Mouse (Mus musculus) frontal cortex, postnatal 25 days (tissue): ENCODE data around the gene Rad51ap1.

Experiments
- DNase-seq, 2 experiments: peaks; one replicate each; pipeline ENCODE4 v3.0.0; 2022; ENCODE audit warnings: low spot score in 2 of 2

The Rad51ap1 gene

DNA sequence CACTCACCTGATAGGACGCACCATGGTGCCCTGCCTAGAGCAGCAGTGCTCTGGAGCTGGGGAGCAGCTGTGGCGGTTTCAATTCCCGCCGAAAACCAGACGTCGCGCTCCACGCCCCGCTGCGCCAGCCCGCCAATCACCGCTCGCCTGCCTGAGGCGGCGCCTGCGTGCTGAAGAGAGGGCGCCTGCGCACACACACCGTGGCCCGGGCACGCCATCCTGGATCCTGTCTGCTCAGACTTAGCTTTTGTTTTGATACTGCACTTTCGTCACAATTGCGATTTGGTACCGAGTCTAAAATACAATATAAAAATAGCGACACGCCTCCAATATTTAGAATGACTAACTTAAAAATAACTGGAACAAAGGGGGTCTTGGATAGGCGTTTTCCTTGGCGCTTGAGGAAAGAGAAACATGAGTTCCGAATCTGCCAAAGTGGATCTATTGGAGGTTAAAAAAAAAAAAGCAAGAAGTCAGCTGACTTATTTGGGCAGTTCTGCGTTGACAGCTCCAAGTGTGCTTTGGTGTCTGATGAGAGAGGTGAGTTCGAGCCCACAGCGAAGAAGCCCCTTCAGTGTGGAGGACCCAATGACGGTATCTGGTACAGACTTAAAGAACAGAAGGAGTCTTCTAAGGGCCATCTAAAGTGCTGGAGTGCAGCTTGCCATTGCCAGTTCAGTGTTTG, at the start of gene Rad51ap1, which contains the start of gene D6Wsu163e:
Gene Rad51ap1, minus strand, starts transcription at position 101 of the 685 bp plus-strand sequence.
Gene D6Wsu163e, plus strand, starts transcription at position 476 of the 685 bp plus-strand sequence.
- DNase-seq, result peak; percentile 83 to 94

DNA sequence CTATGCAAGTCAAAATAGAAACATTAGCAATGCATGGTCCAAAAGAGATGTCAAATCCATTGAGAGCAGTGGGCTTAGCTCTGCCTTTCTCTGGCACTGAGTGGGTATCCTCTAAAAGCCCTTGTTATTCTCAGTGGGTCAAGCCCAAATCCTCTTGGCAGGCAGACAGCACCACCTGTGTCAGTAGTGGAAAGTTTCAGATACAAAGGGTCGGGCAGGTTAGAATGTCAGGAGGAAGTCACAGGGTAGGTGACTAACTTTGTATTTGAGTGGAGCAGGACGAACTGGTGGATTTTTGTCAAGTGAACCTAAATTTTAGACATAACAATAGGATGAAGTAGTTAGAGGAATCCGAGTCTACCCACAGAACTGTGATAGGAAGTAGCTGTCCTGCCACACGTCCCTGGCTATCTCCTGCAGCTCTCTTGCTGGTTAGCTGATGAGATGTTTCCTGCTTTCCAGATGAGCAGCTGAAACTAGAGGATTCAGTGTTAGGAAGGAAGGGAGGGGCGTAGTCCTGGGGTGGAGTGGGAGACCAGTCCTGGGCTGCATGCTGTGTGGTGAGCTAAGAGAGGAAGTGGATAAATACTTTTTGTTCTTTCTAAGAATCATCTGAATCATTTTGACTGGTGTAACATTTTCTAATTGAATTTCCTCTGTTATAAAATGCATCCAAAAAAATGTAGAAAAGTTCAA, 42.3 kb upstream of the Rad51ap1 start:
- DNase-seq, result no peak

DNA sequence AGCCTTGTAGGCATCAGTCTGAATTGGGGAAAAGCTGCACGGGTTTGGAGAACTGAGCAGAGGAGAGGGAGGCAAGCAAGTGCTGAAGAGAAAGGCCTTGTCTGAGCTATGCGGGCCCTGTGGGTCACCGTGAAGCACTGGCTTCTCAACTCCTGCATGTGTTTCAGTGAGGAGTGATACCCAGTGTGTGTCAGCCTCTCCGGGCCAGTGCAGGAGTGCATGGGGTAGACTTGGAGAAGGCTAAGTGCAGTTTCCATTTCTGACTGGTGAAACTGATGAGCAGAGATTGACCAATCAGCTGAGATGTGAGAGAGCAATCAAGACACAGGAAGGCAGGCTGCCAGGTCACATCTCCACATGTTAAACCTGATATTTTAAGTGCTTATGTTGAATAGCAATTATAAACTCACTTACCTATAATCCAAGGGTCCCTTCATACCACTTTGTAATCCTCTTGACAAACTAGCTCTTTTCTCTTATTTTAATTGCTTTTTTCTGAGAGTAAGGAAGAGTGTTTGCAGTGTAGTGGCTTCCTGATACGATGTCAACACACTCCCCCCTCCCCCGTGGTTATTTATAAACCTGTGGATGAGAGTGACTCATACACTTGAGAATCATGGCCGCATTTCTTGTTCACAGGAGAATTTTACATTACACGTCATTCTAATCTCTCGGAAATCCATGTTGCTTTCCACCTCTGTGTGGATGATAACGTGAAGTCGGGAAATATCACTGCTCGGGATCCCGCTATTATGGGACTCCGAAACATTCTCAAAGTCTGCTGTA, 27.0 kb upstream of the Rad51ap1 start:
- DNase-seq, result no peak

DNA sequence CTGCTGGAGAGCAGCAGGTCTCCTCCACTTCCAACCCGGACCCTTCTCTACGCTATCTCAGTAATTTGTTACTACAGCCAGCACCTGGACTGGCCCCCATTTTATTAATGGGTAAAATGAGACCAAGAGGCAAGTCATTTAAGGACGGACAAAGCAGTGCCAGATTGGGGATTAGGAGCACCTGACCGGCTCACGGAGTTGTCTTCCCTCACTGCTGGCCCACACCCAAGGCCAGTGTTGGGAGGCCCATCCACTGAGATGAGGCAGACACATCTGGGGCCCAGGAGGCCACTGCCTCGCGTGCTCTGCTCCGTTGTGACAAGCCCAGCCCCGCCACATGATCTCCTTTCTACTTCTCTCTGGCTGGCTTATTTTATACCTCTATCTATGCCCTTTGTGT, 24.0 kb upstream of the Rad51ap1 start:
- DNase-seq, result no peak

DNA sequence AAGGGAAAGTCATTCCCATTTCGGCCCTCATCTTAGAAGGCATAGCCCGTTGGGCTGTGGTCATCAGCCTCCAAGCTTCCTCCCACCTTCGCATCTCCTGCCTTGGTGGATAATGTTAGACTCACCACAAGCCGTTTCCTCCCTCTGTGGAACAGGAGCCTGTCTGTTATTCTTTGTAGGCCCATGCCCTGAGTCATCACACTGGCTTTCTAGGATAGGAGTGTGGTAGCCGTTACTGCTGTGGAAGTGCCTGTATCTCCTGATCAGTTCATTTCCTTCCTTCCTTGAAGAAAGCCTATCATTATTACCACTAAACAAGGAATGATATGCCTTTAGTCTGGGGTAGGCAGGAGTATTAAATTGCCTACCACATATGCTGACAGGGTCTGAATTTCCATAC, 23.3 kb upstream of the Rad51ap1 start:
- DNase-seq, result no peak

DNA sequence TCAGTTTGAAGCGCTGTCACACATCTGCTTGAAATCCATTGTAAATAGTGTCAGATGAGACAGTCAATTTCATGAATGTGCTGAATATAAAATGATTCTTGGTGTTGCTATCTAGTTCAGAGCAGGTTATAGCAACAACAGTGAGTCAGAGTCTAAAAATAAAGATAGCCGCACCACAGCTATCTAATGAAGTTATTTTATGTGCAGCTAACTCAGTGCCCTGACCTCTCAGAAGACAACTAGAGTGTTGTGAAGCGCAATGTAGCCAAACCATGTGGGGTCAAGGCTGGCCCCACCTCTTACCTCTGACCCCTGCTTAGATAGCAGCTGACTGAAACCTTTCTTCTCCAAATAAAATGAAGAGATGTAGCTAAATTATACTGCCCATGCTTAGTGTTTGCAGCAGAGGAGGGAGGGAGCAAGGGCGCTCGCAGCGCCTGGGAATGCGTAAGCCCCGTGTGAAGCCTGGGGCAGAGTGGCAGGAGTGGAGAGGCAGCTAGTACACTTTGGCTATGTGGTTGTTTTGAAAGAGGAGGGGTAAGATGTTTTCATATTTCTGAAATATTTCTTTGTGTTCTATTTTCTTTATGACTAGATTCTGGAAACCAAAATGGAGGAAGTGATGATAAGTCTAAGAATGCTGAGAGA, 22.1 kb upstream of the Rad51ap1 start:
- no peak for DNase-seq

DNA sequence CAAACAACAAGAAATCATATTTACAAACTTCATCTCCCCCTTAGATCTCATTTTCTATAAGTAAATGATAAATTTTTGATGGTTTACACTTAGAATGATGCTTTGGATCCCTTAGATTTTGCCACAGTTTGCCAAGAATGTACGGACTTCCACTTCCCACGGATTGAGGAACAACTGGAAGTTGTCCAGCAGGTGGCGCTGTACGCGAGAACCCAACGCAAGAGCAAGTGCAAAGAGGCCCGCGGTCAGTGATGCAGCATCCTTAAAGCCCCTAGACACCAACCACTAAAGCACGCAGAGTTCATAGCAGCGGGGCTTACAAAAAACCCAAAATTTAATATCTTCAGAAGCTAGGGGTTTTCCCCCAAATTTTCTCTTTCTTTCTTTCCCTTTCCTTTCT, 16.3 kb upstream of the Rad51ap1 start:
- DNase-seq, result peak; percentile 61 to 70

DNA sequence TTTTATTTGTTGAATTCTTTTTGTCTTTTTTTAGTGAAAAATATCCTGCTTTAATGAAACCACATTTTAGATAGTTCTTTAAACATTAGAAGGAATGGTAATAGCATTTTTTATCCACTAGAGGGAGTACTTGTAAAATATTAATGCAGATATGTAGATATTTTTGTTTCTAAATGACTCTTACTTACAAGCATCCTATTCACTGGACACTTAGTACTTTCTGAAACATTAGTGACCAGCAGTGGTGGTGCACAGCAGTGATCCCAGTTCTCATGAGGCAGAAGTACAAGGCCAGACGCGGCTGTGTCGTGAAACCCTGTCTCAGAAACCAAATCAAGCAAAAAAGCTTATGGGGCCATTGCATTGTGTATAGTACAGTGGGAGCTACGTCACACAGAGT, 8.9 kb upstream of the Rad51ap1 start:
- DNase-seq, result no peak

DNA sequence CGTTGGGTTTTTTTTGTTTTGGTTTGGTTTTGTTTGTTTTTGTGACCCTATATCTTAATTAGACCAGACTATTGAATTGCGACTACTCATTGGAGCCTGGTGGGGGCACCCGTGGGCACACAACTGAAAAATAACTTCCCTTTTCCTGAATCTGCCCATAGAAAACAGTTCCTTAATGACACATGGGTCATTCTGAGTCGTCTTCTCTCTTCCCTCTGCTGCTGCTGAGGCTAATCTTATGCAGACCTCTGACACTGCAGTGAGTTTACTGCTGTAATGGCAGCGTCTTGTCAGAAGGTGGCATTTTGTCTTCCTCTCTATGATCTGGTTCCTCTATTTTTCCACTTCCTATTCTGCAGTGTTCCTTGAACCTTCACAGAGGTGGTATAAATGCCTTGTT, 1.1 kb upstream of the Rad51ap1 start:
- no peak for DNase-seq

DNA sequence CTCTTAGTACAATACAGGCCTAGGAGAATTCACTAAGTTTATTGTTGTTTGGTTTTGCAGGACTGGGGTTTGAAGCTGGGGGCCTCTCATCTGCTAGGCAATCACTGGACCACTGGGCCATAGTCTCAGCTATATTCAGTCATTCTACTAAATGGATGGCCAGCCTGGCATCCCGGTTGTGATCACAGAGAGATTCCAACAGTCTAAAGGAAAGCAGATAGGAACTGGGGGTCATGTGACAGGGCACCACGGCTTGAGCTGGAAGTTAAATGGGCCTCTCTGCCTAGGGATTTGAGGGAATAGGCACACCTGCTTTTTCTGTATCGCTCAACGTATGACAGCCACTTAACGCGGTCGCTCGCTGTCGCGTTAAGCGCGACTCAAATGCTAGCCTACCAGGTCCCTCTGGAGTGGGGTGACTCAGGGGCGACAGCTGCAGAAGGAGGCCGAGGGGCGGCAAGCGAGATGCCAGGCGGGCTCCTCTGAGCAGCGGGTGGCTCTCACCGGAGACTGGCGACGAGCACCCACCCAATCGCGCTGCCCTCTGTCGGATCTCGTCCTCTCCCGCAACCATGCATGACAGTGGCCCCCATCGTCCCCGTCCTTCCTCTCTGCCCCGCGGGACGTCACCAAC, 417 bp downstream of the Rad51ap1 start:
- DNase-seq, result no peak

DNA sequence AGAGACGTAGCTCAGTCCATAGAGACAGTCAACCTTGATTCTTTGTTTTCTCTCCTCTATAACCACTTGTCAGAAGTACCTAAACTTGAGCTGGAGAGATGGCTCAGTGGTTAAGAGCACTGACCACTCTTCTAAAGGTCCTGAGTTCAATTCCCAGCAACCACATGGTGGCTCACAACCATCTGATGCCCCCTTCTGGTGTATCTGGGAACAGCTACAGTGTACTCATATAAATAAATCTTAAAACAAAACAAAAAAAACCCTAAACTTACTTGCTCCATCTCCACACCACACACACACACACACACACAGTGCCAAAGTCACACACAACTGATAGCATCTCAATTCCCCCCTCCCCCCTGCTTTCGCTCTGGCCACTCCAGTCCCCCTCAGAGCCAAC, 1.3 kb downstream of the Rad51ap1 start:
- no peak for DNase-seq

DNA sequence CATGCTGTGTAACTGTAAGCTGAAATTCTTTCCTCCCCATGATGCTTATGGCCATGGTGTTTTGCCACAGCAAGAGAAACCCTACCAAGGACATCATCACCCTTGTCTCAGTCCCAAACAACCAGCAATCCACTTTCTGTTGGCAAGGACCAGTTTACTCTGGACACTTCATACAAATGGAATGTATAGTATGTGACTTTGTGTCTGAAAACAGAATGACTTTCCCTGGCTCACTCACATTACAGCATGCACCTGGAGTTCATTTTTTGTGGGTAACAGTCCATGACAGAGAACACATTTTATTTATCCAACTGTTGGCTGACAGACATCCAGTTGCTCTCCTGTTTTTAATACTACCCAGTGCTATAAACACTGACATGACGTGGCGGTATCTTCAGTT, 6.5 kb downstream of the Rad51ap1 start:
- DNase-seq, result no peak

DNA sequence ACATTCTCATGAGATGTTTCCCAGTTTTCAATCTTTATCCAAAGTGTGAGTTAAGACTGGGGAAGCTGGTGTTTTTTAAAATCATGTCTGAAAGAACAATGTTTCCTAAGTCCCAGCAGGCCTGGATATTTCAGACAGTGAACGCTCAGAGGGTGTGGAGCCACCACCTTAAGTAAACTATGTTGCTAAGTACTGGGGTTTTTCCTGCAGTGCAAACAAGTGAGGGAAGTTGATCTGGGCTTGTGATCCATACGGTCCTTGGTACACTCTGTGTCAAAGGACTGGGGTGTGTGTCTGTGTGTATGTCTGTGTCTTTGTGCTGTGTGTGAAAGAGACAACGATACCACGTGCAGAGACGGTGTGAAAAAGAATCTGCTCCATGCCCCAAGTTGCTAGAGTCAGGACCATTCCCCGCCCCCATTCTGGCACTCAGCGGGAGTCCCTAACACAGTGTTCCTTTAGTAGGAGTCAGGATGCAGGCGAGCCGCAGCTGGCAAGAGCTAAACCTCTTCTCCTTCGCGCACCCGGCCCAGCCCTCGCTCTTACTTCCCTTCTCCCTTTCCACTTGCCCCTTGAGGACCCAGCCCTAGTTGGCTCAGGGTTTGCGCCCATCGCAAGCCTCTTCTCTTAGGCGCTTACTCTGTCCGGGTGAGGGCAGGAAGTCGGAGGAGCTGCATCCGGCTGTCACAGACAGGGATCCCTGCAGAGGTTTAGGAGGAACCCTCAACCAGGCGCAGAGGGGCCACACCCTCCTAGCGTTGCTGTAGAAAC, 18.1 kb downstream of the Rad51ap1 start, which contains the start of gene Dyrk4:
Gene Dyrk4, minus strand, starts transcription at position 729 of the 771 bp plus-strand sequence.
- no peak for DNase-seq

DNA sequence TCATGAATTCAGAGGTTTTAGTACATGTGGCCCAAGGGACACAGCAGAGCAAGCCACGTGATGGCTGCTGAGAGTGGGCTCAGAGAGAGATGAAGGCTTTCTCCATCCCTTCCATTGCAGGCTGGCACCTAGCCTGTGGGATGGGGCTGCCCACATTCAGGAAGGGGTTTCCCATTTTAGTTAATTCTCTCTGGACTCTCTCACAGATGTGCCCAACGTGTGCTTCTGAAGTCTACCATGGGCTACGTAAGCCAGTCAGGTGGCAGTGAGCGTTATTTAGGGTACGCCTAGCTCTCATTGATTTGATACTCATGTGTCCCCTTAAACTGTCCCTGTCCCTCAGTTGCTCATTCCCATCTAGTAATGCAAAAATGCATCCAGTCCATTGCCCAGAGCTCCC, 24.5 kb downstream of the Rad51ap1 start:
- no peak for DNase-seq

DNA sequence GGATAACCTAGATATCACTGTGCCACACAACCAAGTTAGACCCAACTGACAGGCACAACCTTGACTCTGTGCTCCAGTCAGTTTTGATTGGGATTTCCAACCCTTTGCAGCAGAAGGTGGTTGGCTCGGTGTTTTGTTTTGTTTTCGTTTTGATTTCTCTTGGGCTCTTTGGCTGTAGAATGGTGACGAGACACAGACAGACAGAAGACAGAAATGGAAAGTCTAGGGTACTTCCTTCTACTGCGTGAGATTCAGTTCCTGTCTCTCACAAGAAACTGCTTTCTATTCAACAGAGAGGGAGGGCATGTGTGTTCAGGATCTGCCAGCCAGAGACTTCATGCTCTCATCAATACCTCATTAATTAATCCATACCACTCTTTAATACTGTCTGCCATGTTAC, 28.7 kb downstream of the Rad51ap1 start:
- DNase-seq, result no peak

DNA sequence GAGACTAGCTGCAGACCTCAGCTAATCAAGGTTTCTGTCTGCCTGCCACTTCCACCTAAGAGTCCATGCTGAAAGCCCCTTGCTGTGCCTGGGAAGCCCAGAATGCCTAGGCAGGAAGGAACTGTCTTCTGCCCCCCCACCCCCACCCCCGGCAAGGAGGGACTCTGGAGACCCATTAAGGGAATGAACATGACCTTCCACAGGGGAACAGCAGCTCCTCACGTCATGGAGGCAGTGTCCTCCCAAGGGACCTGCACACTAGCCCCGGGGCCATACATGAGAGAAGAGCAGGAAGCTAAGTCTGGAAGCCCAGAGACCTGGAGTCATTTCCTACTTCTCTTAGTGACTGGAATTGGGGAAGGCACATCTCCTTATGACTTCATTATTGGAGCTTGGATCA, 31.5 kb downstream of the Rad51ap1 start:
- DNase-seq, result no peak

DNA sequence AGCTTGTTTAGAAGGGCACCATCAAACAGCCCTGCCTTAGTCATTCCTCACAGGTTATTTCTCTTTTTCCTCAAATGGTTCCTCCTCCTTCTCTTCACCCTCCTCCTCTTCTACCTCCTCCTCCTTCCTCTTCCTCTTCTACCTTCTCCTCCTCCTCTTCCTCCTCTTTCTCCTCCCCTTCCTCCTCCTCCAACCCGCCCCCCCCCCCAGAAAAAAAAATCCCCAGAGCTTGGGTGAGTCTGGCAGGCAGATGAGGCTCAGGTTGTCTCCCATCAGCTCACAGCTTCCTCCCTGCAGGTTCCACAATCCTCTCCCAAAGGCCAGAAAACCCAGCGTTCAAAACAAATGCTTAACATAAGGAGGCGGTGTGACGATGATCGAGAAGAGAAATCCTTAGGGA, 32.0 kb downstream of the Rad51ap1 start:
- no peak for DNase-seq

DNA sequence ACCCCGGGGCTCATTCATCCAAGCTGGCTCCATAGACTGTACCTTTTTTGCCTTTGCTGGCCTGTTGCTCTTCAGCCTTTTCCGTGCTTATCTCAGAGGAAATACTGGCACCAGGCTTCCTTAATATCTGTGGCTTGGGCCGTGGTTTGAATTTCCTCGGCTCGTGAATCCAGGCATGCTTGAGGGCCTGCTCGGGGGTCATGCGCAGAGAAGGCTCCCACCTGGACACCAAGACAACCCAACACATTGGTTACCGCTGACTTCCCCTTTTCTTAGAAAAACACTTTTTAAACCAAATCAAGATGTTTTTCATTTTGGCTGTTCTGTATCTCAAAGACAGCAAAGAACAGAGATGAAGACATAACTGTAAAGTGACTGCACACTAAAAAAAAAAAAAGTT, 62.3 kb downstream of the Rad51ap1 start:
- no peak for DNase-seq
